Mouse (Mus musculus): ENCODE data around the gene Acp5. TPM values are rescaled to one million over a fixed set of nuclear protein-coding genes. Genes with fewer than 3 reads are reported as not detected.
A peak's percentile ranks its signal among the peaks of the same experiment; 100 is the strongest.

Gene Acp5
- polyA plus RNA-seq (2015; fragmentation: Nextera tagmentation; extraction: Ambion mirVana), result 0.66 and 0.96 TPM in 2 replicates

- Histone ChIP-seq H3K9ac (no peak within 1 kb of the TSS), H3K4me1 (peaks cover 3% of the 10 kb centered on the region; the same call in 1 of the 2 replicates), H3K9me3 (no peaks in the 10 kb centered on the region), H3K36me3 (replicated peaks) (no peaks in the 10 kb centered on the region), H3K4me3 (no peak within 1 kb of the TSS), H3K27me3 (replicated peaks) (peaks cover 16% of the 10 kb centered on the region), H3K27ac (no peak within 1 kb of the TSS), H3K4me2 (no peak within 1 kb of the TSS)
- 79% methylated on average over 7 of the region's 7 CpGs for WGBS
- ATAC-seq (replicated peaks), result no peak
Observed at GRCm38 (mm10) chr9:22135644-22136390, at the start of gene Acp5. TSS of gene Acp5 (minus strand) at chr9:22135711.

- ATAC-seq (replicated peaks), result no peak
Observed at GRCm38 (mm10) chr9:22172318-22172717, 36.8 kb upstream of the Acp5 start.

GRCm38 (mm10) chr9:22169327-22169726 lies 33.8 kb upstream of the Acp5 start:
- no peak for ATAC-seq (replicated peaks)
- H3K27ac ChIP-seq, result no peak overlapping the region
- no peaks in the 10 kb centered on the region for H3K9me3 ChIP-seq
- no peak overlapping the region for H3K4me2 ChIP-seq
- H3K9ac ChIP-seq, result no peak overlapping the region
- 94% methylated on average over 11 of the region's 11 CpGs for WGBS
- H3K27me3 ChIP-seq (replicated peaks), result no peaks in the 10 kb centered on the region
- no peaks in the 10 kb centered on the region for H3K36me3 ChIP-seq (replicated peaks)
- no peak overlapping the region for H3K4me3 ChIP-seq
- H3K4me1 ChIP-seq, result no peaks in the 10 kb centered on the region

More at GRCm38 (mm10) chr9:22172318-22172717, 36.8 kb upstream of the Acp5 start:
- WGBS, result 91% methylated on average over 4 of the region's 4 CpGs
- H3K9ac ChIP-seq, result no peak overlapping the region
- H3K27me3 ChIP-seq (replicated peaks), result no peaks in the 10 kb centered on the region
- H3K9me3 ChIP-seq, result no peaks in the 10 kb centered on the region
- H3K27ac ChIP-seq, result no peak overlapping the region
- no peak overlapping the region for H3K4me3 ChIP-seq
- H3K4me2 ChIP-seq, result no peak overlapping the region
- H3K4me1 ChIP-seq, result no peaks in the 10 kb centered on the region
- H3K36me3 ChIP-seq (replicated peaks), result no peaks in the 10 kb centered on the region

- H3K36me3 ChIP-seq (replicated peaks), result no peaks in the 10 kb centered on the region
- no peaks in the 10 kb centered on the region for H3K27me3 ChIP-seq (replicated peaks)
- no peaks in the 10 kb centered on the region for H3K4me1 ChIP-seq
- no peak for ATAC-seq (replicated peaks)
- no peak overlapping the region for H3K4me3 ChIP-seq
- no peak overlapping the region for H3K4me2 ChIP-seq
- WGBS, result 95% methylated on average over 4 of the region's 4 CpGs
- H3K9me3 ChIP-seq, result no peaks in the 10 kb centered on the region
- H3K9ac ChIP-seq, result no peak overlapping the region
- no peak overlapping the region for H3K27ac ChIP-seq
Observed at GRCm38 (mm10) chr9:22167751-22168150, 32.2 kb upstream of the Acp5 start.

GRCm38 (mm10) chr9:22166686-22167085 lies 31.2 kb upstream of the Acp5 start:
- Histone ChIP-seq H3K9ac (no peak overlapping the region), H3K4me2 (no peak overlapping the region)
- 94% methylated on average over 10 of the region's 10 CpGs for WGBS

GRCm38 (mm10) chr9:22165964-22166363 lies 30.5 kb upstream of the Acp5 start:
- WGBS, result 50% methylated on average over 6 of the region's 6 CpGs
- ATAC-seq (replicated peaks), result no peak
- no peaks in the 10 kb centered on the region for H3K27me3 ChIP-seq (replicated peaks)
- no peaks in the 10 kb centered on the region for H3K4me1 ChIP-seq
- no peak overlapping the region for H3K9ac ChIP-seq
- no peaks in the 10 kb centered on the region for H3K36me3 ChIP-seq (replicated peaks)
- H3K4me3 ChIP-seq, result no peak overlapping the region
- no peak overlapping the region for H3K4me2 ChIP-seq
- H3K27ac ChIP-seq, result no peak overlapping the region
- no peaks in the 10 kb centered on the region for H3K9me3 ChIP-seq

More at GRCm38 (mm10) chr9:22166686-22167085, 31.2 kb upstream of the Acp5 start:
- H3K36me3 ChIP-seq (replicated peaks), result no peaks in the 10 kb centered on the region
- H3K27me3 ChIP-seq (replicated peaks), result no peaks in the 10 kb centered on the region
- no peak overlapping the region for H3K27ac ChIP-seq
- H3K9me3 ChIP-seq, result no peaks in the 10 kb centered on the region
- H3K4me3 ChIP-seq, result no peak overlapping the region
- ATAC-seq (replicated peaks), result no peak
- H3K4me1 ChIP-seq, result no peaks in the 10 kb centered on the region

GRCm38 (mm10) chr9:22164711-22165668 lies 29.5 kb upstream of the Acp5 start:
- H3K27ac ChIP-seq, result peak overlapping the region; percentile 86
- H3K4me1 ChIP-seq, result no peaks in the 10 kb centered on the region
- peak overlapping the region; percentile 86 for H3K4me2 ChIP-seq
- no peaks in the 10 kb centered on the region for H3K27me3 ChIP-seq (replicated peaks)
- H3K9me3 ChIP-seq, result no peaks in the 10 kb centered on the region
- peak; percentile 91 for ATAC-seq (replicated peaks)
- no peaks in the 10 kb centered on the region for H3K36me3 ChIP-seq (replicated peaks)
- WGBS, result 2% methylated on average over 53 of the region's 54 CpGs
- peak overlapping the region; percentile 78 for H3K9ac ChIP-seq
- H3K4me3 ChIP-seq, result peak overlapping the region; percentile 70

- H3K9me3 ChIP-seq, result no peaks in the 10 kb centered on the region
- H3K27ac ChIP-seq, result no peak overlapping the region
- WGBS, result 90% methylated on average over 7 of the region's 7 CpGs
- ATAC-seq (replicated peaks), result no peak
- H3K9ac ChIP-seq, result no peak overlapping the region
- no peaks in the 10 kb centered on the region for H3K27me3 ChIP-seq (replicated peaks)
- no peak overlapping the region for H3K4me3 ChIP-seq
- peaks cover 3% of the 10 kb centered on the region for H3K4me1 ChIP-seq
- H3K4me2 ChIP-seq, result no peak overlapping the region
- H3K36me3 ChIP-seq (replicated peaks), result no peaks in the 10 kb centered on the region
Observed at GRCm38 (mm10) chr9:22162912-22163311, 27.4 kb upstream of the Acp5 start.

GRCm38 (mm10) chr9:22162305-22162704 lies 26.8 kb upstream of the Acp5 start:
- H3K36me3 ChIP-seq (replicated peaks), result no peaks in the 10 kb centered on the region
- H3K27ac ChIP-seq, result no peak overlapping the region
- H3K4me2 ChIP-seq, result no peak overlapping the region
- 82% methylated on average over 9 of the region's 9 CpGs for WGBS
- no peak overlapping the region for H3K4me3 ChIP-seq
- no peak overlapping the region for H3K9ac ChIP-seq
- peaks cover 9% of the 10 kb centered on the region for H3K4me1 ChIP-seq
- ATAC-seq (replicated peaks), result no peak
- H3K27me3 ChIP-seq (replicated peaks), result no peaks in the 10 kb centered on the region
- no peaks in the 10 kb centered on the region for H3K9me3 ChIP-seq

GRCm38 (mm10) chr9:22161299-22161698 lies 25.8 kb upstream of the Acp5 start:
- 34% methylated on average over 6 of the region's 6 CpGs for WGBS
- no peak overlapping the region for H3K27ac ChIP-seq
- ATAC-seq (replicated peaks), result no peak
- no peaks in the 10 kb centered on the region for H3K9me3 ChIP-seq
- peaks cover 11% of the 10 kb centered on the region for H3K4me1 ChIP-seq
- H3K4me3 ChIP-seq, result no peak overlapping the region
- H3K9ac ChIP-seq, result no peak overlapping the region
- H3K27me3 ChIP-seq (replicated peaks), result no peaks in the 10 kb centered on the region
- no peaks in the 10 kb centered on the region for H3K36me3 ChIP-seq (replicated peaks)
- no peak overlapping the region for H3K4me2 ChIP-seq

GRCm38 (mm10) chr9:22157516-22158265 lies 22.2 kb upstream of the Acp5 start:
- Histone ChIP-seq H3K4me2 (peak overlapping the region; percentile 65), H3K9ac (peak overlapping the region; percentile 92), H3K9me3 (no peaks in the 10 kb centered on the region), H3K36me3 (replicated peaks) (no peaks in the 10 kb centered on the region), H3K4me1 (peaks cover 19% of the 10 kb centered on the region), H3K4me3 (peak overlapping the region; percentile 58), H3K27me3 (replicated peaks) (no peaks in the 10 kb centered on the region), H3K27ac (peak overlapping the region; percentile 92)
- ATAC-seq (replicated peaks), result no peak
- 70% methylated on average over 34 of the region's 34 CpGs for WGBS

Measured in midbrain, embryonic 15.5 days (tissue).